Mouse (Mus musculus) hindbrain, embryonic 16.5 days (tissue): ENCODE measurements at regions not wholly inside any gene's neighbourhood (a gene's known extent, or its start where the extent isn't known, plus 50 kb on each side); places are given as distances from the start of the nearest gene placed in this dataset.
A peak's percentile ranks its signal among the peaks of the same experiment; 100 is the strongest.

ENCODE experiments used
- ATAC-seq: fragments of 200-750 bp; cut with Nextera tagmentation; 2 replicates; pipeline ENCODE4 v1.8.0; 2017; ENCODE audit warnings: moderate TSS enrichment, moderate library complexity
- H3K27ac ChIP-seq: fragments of 300-500 bp; sonication (generic); 2 replicates; pipeline ENCODE4 v1.5.1; 2014; ENCODE audit warnings: low read depth, mild to moderate bottlenecking, control low read depth, low read length, moderate library complexity
- H3K27me3 ChIP-seq: fragments of 300-500 bp; sonication (generic); replicated peaks from 2 replicates; pipeline ENCODE4 v1.6.1; 2014; ENCODE audit warnings: low read length; ENCODE audit not compliant: control insufficient read depth, insufficient read depth
- H3K36me3 ChIP-seq: fragments of 300-500 bp; sonication (generic); 2 replicates; pipeline ENCODE4 v1.6.1; 2014; ENCODE audit warnings: mild to moderate bottlenecking, low read length, moderate library complexity, mixed read lengths; ENCODE audit not compliant: control insufficient read depth, insufficient read depth
- H3K4me1 ChIP-seq: fragments of 300-500 bp; sonication (generic); 2 replicates; pipeline ENCODE4 v1.6.1; 2014; ENCODE audit warnings: low read depth, low read length; ENCODE audit not compliant: control insufficient read depth, insufficient read depth
- H3K4me2 ChIP-seq: fragments of 300-500 bp; sonication (generic); 2 replicates; pipeline ENCODE4 v1.6.1; 2014; ENCODE audit warnings: mild to moderate bottlenecking, low read length, control low read depth, moderate library complexity
- H3K4me3 ChIP-seq: fragments of 300-500 bp; sonication (generic); 2 replicates; pipeline ENCODE4 v1.5.1; 2014; ENCODE audit warnings: mild to moderate bottlenecking, low read length, control low read depth, moderate library complexity
- H3K9ac ChIP-seq: fragments of 300-500 bp; sonication (generic); 2 replicates; pipeline ENCODE4 v1.6.1; 2014; ENCODE audit warnings: low read depth, mild to moderate bottlenecking, control low read depth, low read length, moderate library complexity
- H3K9me3 ChIP-seq: fragments of 300-500 bp; sonication (generic); 2 replicates; pipeline ENCODE4 v1.6.1; 2014; ENCODE audit warnings: mild to moderate bottlenecking, low read length, moderate library complexity; ENCODE audit not compliant: control insufficient read depth
- WGBS: fragments of 180-500 bp; shearing (Covaris S2); extraction: QIAGEN DNeasy Blood & Tissue Kit; methylation state at CpG from one replicate; pipeline ENCODE4 v1.1.7; 2014; 5-methylcytosine and 5-hydroxymethylcytosine counted together

DNA sequence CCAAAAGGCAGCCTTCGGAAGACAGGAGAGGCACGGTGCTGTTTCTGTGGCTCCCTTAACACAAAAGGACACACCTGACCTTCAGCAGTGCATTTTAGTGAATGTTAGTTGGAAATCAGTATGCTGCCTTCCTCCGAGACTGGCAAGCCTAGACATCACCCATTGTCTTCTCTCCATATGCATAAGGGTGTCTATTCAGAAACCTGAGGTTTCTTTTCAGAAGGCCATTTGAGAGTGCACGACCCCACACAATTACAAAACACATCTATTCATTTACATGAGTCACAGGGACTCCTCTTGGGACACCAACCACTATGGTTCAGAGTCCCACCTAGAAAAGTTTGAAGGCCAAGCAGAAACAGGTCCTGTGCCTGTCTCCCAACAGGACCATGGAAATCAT lies 161.8 kb upstream of the Spats2l start:
- no peak overlapping the region for H3K4me2 ChIP-seq
- peaks cover 6% of the 10 kb centered on the region for H3K4me1 ChIP-seq
- H3K27me3 ChIP-seq = no peaks in the 10 kb centered on the region
- WGBS = 50% methylated on average over 4 of the region's 4 CpGs
- no peaks in the 10 kb centered on the region for H3K9me3 ChIP-seq
- H3K27ac ChIP-seq = no peak overlapping the region
- H3K36me3 ChIP-seq = no peaks in the 10 kb centered on the region
- no peak overlapping the region for H3K4me3 ChIP-seq
- no peak for ATAC-seq
- H3K9ac ChIP-seq = no peak overlapping the region

GRCm38 (mm10) chr1:57612931-57613804 lies 160.8 kb upstream of the Spats2l start:
- Histone ChIP-seq H3K27ac (0 out of 2 replicates have a peak overlapping the region, but pooled peaks have one; percentile 4), H3K27me3 (no peaks in the 10 kb centered on the region)

DNA sequence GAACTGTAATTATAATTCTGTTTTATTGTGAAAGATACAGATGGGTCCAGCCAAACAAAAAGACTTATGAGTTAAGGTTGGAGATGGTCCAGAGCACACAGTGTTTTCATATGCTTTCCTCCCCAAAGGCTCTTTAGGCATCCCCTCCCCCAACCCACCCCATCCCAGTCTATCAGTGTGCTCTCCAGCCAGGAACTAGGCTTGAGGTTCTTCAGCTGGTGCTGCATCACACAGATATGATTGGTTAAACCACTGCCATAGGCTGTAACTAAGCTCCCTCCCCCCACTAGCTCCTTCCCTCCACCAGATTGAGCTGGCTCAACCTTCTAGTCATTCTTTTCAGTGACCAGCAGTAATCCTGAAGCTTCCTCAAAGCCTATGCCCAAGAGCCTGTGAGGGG lies 158.8 kb upstream of the Spats2l start:
- Histone ChIP-seq H3K27ac (no peak overlapping the region), H3K27me3 (no peaks in the 10 kb centered on the region), H3K4me2 (no peak overlapping the region), H3K9me3 (no peaks in the 10 kb centered on the region), H3K4me1 (peaks cover 6% of the 10 kb centered on the region), H3K9ac (no peak overlapping the region), H3K36me3 (no peaks in the 10 kb centered on the region), H3K4me3 (no peak overlapping the region)
- ATAC-seq = no peak

More at GRCm38 (mm10) chr1:57612931-57613804, 160.8 kb upstream of the Spats2l start:
- Histone ChIP-seq H3K36me3 (no peaks in the 10 kb centered on the region), H3K4me3 (no peak overlapping the region), H3K9ac (no peak overlapping the region), H3K9me3 (no peaks in the 10 kb centered on the region), H3K4me1 (peaks cover 6% of the 10 kb centered on the region), H3K4me2 (peak overlapping the region; percentile 33)
- ATAC-seq = peak; percentile 50; the same call in 1 of the 2 replicates
- 19% methylated on average over 17 of the region's 17 CpGs for WGBS

DNA sequence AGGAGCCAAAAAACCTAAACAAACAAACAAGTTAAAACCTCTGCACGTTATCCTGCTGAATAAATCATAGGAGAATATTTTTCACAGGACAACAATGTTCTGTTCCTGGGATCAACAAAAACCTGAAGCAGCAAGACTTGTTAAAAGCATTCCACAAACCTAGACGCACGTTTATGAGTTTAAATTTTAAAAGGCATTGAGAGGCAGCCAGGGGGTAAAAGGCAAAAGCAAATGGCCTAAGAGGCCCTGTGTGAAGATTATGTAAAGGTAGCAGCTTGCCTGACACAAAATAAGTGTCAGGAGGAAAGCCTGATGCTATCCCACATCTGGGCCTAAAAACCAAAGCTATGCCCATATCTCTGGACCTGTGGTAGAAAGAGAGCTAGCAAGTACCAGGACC lies 156.6 kb upstream of the Spats2l start:
- H3K27me3 ChIP-seq = no peaks in the 10 kb centered on the region
- H3K4me3 ChIP-seq = no peak overlapping the region
- 95% methylated on average over 3 of the region's 3 CpGs for WGBS
- H3K4me1 ChIP-seq = peaks cover 6% of the 10 kb centered on the region
- H3K36me3 ChIP-seq = no peaks in the 10 kb centered on the region
- H3K4me2 ChIP-seq = no peak overlapping the region
- no peak overlapping the region for H3K9ac ChIP-seq
- no peak for ATAC-seq
- H3K9me3 ChIP-seq = no peaks in the 10 kb centered on the region
- no peak overlapping the region for H3K27ac ChIP-seq

DNA sequence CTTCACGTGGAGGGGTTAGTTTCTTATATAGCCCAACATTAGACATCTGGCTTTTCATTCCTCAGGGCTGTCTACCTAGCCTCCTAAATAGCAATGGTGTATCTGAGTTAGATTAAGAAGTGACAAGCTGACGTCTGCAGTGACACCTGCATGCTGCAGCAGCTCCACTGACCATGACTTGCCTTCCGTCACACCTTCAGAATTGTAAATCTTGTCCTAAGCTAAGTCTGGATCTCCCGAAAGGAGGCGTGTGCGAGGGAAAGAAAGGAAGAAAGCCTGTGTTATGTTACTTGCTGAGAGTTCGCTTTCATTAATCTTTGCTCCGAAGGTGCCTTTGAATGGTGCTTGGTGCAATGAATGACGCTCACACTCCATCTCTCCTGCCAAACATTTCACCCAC lies 151.4 kb upstream of the Spats2l start:
- Histone ChIP-seq H3K4me1 (no peaks in the 10 kb centered on the region), H3K4me2 (no peak overlapping the region), H3K9me3 (no peaks in the 10 kb centered on the region), H3K27me3 (no peaks in the 10 kb centered on the region), H3K9ac (no peak overlapping the region), H3K36me3 (no peaks in the 10 kb centered on the region), H3K27ac (no peak overlapping the region), H3K4me3 (no peak overlapping the region)
- ATAC-seq = no peak
- WGBS = 79% methylated on average over 9 of the region's 9 CpGs

- H3K4me2 ChIP-seq = no peak overlapping the region
- 33% methylated on average over 1 of the region's 1 CpGs for WGBS
- H3K9ac ChIP-seq = no peak overlapping the region
- no peaks in the 10 kb centered on the region for H3K4me1 ChIP-seq
- H3K9me3 ChIP-seq = no peaks in the 10 kb centered on the region
- no peak overlapping the region for H3K27ac ChIP-seq
- no peaks in the 10 kb centered on the region for H3K27me3 ChIP-seq
- ATAC-seq = no peak
- H3K36me3 ChIP-seq = no peaks in the 10 kb centered on the region
- no peak overlapping the region for H3K4me3 ChIP-seq
These were observed 140.0 kb upstream of the Spats2l start for GRCm38 (mm10) chr1:57633986-57634385.

DNA sequence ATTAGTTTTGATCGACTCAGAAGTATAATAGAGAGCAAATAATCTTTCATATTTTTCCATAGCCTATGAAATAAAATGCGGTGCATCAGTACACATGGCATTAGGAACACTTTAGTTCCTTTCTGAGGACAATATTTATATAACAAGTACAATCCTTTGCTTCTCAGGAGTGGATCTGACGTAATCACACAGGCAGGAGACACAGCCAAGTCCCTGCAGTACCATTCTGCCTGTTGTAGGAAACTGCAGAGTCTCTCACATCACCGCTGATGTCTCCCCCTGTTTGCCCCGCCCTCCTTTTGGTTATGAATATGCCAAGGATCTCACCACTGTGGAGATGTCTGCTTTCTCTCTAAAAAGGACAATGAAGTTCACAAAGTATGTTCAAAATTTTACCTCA lies 131.8 kb upstream of the Spats2l start:
- H3K27ac ChIP-seq = no peak overlapping the region

DNA sequence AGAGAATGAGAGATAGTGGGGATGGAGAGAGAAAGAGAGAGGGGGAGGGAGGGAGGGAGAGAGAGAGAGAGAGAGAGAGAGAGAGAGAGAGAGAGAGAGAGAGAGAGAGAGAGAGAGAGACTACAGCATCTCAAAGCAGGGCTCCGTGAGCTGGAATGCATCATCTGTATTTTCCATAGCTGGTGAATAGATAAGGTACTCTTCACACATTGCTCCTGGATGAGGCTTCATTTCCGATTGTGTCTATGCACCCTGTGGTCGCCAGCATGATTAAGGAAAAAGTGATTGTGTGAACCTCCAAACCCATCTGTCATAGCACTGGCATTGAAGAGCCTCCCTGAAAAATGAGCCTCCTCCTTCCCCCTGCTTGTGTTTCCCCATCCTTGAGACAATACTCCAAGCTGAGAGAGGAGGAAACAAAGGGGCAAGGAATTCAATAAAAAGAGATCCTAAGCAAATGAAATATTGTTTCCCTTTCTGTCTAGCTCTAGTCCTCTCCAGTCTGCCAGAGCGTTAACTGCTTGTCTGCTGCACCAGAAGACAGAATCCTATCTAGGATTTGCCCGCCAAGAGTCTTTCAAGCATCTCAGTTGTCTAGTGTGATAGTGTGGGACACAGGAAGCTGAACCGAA lies 130.4 kb upstream of the Spats2l start:
- WGBS = 43% methylated on average over 6 of the region's 6 CpGs
- peak overlapping the region; percentile 21 for H3K4me2 ChIP-seq
- H3K4me1 ChIP-seq = no peaks in the 10 kb centered on the region; the same call in 1 of the 2 replicates
- no peak overlapping the region for H3K4me3 ChIP-seq
- no peaks in the 10 kb centered on the region for H3K9me3 ChIP-seq
- H3K27me3 ChIP-seq = no peaks in the 10 kb centered on the region
- no peak overlapping the region for H3K9ac ChIP-seq
- H3K27ac ChIP-seq = peak overlapping the region; percentile 9; the same call in 1 of the 2 replicates
- no peaks in the 10 kb centered on the region for H3K36me3 ChIP-seq
- peak; percentile 58 for ATAC-seq

More for the DNA sequence above, 131.8 kb upstream of the Spats2l start:
- Histone ChIP-seq H3K4me2 (no peak overlapping the region), H3K9ac (no peak overlapping the region), H3K4me3 (no peak overlapping the region), H3K4me1 (no peaks in the 10 kb centered on the region; the same call in 1 of the 2 replicates), H3K9me3 (no peaks in the 10 kb centered on the region), H3K36me3 (no peaks in the 10 kb centered on the region), H3K27me3 (no peaks in the 10 kb centered on the region)
- no peak for ATAC-seq
- 85% methylated on average over 5 of the region's 5 CpGs for WGBS

DNA sequence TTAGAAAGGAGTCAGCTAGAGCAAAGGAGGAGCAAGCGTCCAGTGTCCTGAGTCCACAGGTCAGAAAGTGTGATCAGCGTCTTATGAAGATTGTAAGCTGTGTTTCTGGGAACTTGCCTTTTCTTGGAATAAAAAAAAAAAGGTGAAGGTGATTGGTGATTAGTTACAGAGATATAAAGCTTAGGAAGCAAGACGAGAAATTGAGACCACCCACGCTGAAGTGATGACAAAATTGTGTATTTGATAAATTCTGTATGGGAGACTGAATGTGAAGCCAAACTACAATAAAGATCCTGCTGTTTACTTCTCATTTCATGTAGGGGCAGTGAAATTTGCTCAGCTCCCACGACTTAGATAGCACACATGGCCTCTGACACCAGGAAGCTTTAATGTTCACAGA lies 109.0 kb upstream of the Spats2l start:
- no peaks in the 10 kb centered on the region for H3K9me3 ChIP-seq
- no peak overlapping the region for H3K9ac ChIP-seq
- no peaks in the 10 kb centered on the region for H3K27me3 ChIP-seq
- no peak overlapping the region for H3K27ac ChIP-seq
- no peaks in the 10 kb centered on the region for H3K36me3 ChIP-seq
- H3K4me3 ChIP-seq = no peak overlapping the region
- no peaks in the 10 kb centered on the region for H3K4me1 ChIP-seq
- H3K4me2 ChIP-seq = no peak overlapping the region
- ATAC-seq = no peak
- 80% methylated on average over 5 of the region's 5 CpGs for WGBS
